Mouse (Mus musculus) ES-Bruce4 (cell line): ENCODE results near the gene Zfp663. TPM values are rescaled to one million over a fixed set of nuclear protein-coding genes. Genes with fewer than 3 reads are reported as not detected.

Source experiments
- H3K27ac ChIP-seq: 2 replicates; pipeline ENCODE4 v1.5.1; 2012; ENCODE audit warnings: low read length, inconsistent platforms; ENCODE audit not compliant: insufficient read depth
- H3K27me3 ChIP-seq: 2 replicates; pipeline ENCODE4 v1.6.1; 2012; ENCODE audit warnings: mild to moderate bottlenecking, low read length, inconsistent platforms; ENCODE audit not compliant: control insufficient read depth, poor library complexity, insufficient read depth, severe bottlenecking
- H3K36me3 ChIP-seq: 2 replicates; pipeline ENCODE4 v1.6.1; 2012; ENCODE audit warnings: inconsistent platforms, mild to moderate bottlenecking, low read length, moderate library complexity; ENCODE audit not compliant: control insufficient read depth, poor library complexity, insufficient read depth, severe bottlenecking
- H3K4me1 ChIP-seq: one replicate; pipeline ENCODE4 v1.8.1; 2011; ENCODE audit warnings: low read length; ENCODE audit not compliant: control insufficient read depth, insufficient read depth
- H3K4me3 ChIP-seq: 2 replicates; pipeline ENCODE4 v1.5.1; 2011; ENCODE audit warnings: low read depth, mild to moderate bottlenecking, low read length
- H3K9ac ChIP-seq: 2 replicates; pipeline ENCODE4 v1.6.1; 2012; ENCODE audit warnings: low read depth, mild to moderate bottlenecking, inconsistent platforms; ENCODE audit not compliant: poor library complexity, severe bottlenecking
- H3K9me3 ChIP-seq: replicated peaks from 2 replicates; pipeline ENCODE4 v1.6.1; 2012; ENCODE audit warnings: mild to moderate bottlenecking, low read length, inconsistent platforms; ENCODE audit not compliant: control insufficient read depth, poor library complexity, insufficient read depth, severe bottlenecking
- CTCF ChIP-seq: IDR thresholded peaks from one replicate; pipeline ENCODE4 v1.8.1; 2011; ENCODE audit warnings: low read depth, low read length
- EP300 ChIP-seq: IDR thresholded peaks from 2 replicates; pipeline ENCODE4 v1.6.1; 2011; ENCODE audit warnings: low read depth, low read length; ENCODE audit not compliant: insufficient read depth
- POLR2A ChIP-seq: IDR thresholded peaks from one replicate; pipeline ENCODE4 v1.8.1; 2011; ENCODE audit warnings: low read length; ENCODE audit not compliant: insufficient read depth
- polyA plus RNA-seq: library from polyadenylated mRNA; stranded (reverse); fragments of >200 nt; gene quantifications from 2 replicates; pipeline ENCODE4 v1.2.4, GENCODE M21; 2011; ENCODE audit warnings: low read depth; ENCODE audit not compliant: missing spikeins, insufficient read depth, insufficient read length

Zfp663 gene
- polyA plus RNA-seq, 1 experiment = not detected

GRCm38 (mm10) chr2:165376001-165376400 is 7.5 kb upstream of the Zfp663 start:
- Histone ChIP-seq H3K27me3 (no peaks in the 10 kb centered on the region), H3K9ac (no peak overlapping the region), H3K9me3 (no peaks in the 10 kb centered on the region), H3K4me3 (no peak overlapping the region), H3K36me3 (no peaks in the 10 kb centered on the region), H3K4me1 (no peaks in the 10 kb centered on the region), H3K27ac (no peak overlapping the region)
- no peak for TF ChIP-seq EP300
- no peak for TF ChIP-seq POLR2A

GRCm38 (mm10) chr2:165375478-165375877 is 6.9 kb upstream of the Zfp663 start:
- no peaks in the 10 kb centered on the region for H3K27me3 ChIP-seq
- no peaks in the 10 kb centered on the region for H3K4me1 ChIP-seq
- H3K4me3 ChIP-seq = no peak overlapping the region
- no peak overlapping the region for H3K27ac ChIP-seq
- H3K36me3 ChIP-seq = no peaks in the 10 kb centered on the region
- TF ChIP-seq CTCF (no peak), EP300 (no peak), POLR2A (no peak)
- no peak overlapping the region for H3K9ac ChIP-seq
- H3K9me3 ChIP-seq = no peaks in the 10 kb centered on the region

- Histone ChIP-seq H3K36me3 (no peaks in the 10 kb centered on the region), H3K9me3 (no peaks in the 10 kb centered on the region), H3K9ac (peak overlapping the region; percentile 54; the same call in 1 of the 2 replicates), H3K27ac (no peak overlapping the region), H3K27me3 (no peaks in the 10 kb centered on the region), H3K4me3 (peak overlapping the region; percentile 51), H3K4me1 (no peaks in the 10 kb centered on the region)
- TF ChIP-seq POLR2A (no peak), EP300 (no peak), CTCF (no peak)
Measured at GRCm38 (mm10) chr2:165371066-165371465, 2.5 kb upstream of the Zfp663 start.

GRCm38 (mm10) chr2:165370348-165370747 is 1.8 kb upstream of the Zfp663 start:
- Histone ChIP-seq H3K27ac (no peak overlapping the region), H3K27me3 (no peaks in the 10 kb centered on the region), H3K4me1 (no peaks in the 10 kb centered on the region), H3K36me3 (no peaks in the 10 kb centered on the region), H3K9me3 (no peaks in the 10 kb centered on the region), H3K4me3 (no peak overlapping the region), H3K9ac (no peak overlapping the region)
- TF ChIP-seq POLR2A = no peak
- no peak for TF ChIP-seq CTCF
- no peak for TF ChIP-seq EP300

GRCm38 (mm10) chr2:165367868-165368439 is 575 bp downstream of the Zfp663 start:
- H3K27ac ChIP-seq = no peak overlapping the region
- TF ChIP-seq POLR2A = no peak
- no peak for TF ChIP-seq CTCF
- TF ChIP-seq EP300 = no peak
- H3K4me3 ChIP-seq = peak overlapping the region; percentile 28; the same call in 1 of the 2 replicates
- H3K9me3 ChIP-seq = no peaks in the 10 kb centered on the region
- H3K27me3 ChIP-seq = no peaks in the 10 kb centered on the region
- no peaks in the 10 kb centered on the region for H3K4me1 ChIP-seq
- H3K36me3 ChIP-seq = no peaks in the 10 kb centered on the region
- no peak overlapping the region for H3K9ac ChIP-seq

- no peak for TF ChIP-seq EP300
- TF ChIP-seq CTCF = no peak
- no peak for TF ChIP-seq POLR2A
- Histone ChIP-seq H3K4me1 (no peaks in the 10 kb centered on the region), H3K27ac (no peak overlapping the region), H3K36me3 (no peaks in the 10 kb centered on the region), H3K9ac (no peak overlapping the region), H3K9me3 (no peaks in the 10 kb centered on the region), H3K4me3 (no peak overlapping the region), H3K27me3 (no peaks in the 10 kb centered on the region)
Measured at GRCm38 (mm10) chr2:165367047-165367520, 1.4 kb downstream of the Zfp663 start.
